Mouse (Mus musculus): ENCODE results near the gene Klrc1. TPM values are rescaled to one million over a fixed set of nuclear protein-coding genes. Genes with fewer than 3 reads are reported as not detected.
"Not testable (repeated sequence)": the region's sequence is repeated elsewhere in the genome, so short reads cannot be mapped to it uniquely, and the experiment has no call there.

Klrc1 gene
- total and polyA plus RNA-seq, 2 experiments from 2014 or later, result not detected

DNA sequence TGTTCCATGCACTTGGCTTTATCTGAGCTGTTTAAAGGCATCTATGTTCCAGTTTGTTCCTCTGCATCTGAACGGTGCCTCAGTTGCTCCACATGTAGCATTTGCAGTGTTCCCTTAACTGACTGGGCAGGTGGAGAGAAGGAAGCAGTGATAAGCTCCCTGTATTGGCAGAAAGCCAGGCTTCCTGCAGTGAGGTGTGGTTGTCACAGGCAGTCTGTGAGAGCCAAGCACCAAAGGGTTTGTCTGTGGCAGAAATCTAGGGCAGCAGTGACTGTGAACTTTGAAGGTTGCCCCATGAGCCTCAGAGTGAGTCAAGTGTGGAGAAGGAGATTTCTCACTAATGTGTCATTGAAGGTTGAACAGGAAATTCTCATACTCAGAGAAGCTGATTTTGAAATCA, 1.6 kb upstream of the Klrc1 start:
- ATAC-seq (no peak), DNase-seq (ENCODE audit: low spot score) (peak; percentile 2)
- H3K27me3 ChIP-seq (ENCODE audit: insufficient read depth, low read length), result no peaks in the 10 kb centered on the region
- H3K4me2 ChIP-seq (ENCODE audit: low read depth, low read length), result no peak overlapping the region
- H3K36me3 ChIP-seq (ENCODE audit: insufficient read depth, low read length), result no peaks in the 10 kb centered on the region
- no peak overlapping the region for H3K27ac ChIP-seq
- no peaks in the 10 kb centered on the region for H3K4me1 ChIP-seq (ENCODE audit: insufficient read depth, low read length)
- no peak overlapping the region for H3K4me3 ChIP-seq (ENCODE audit: low read length)
- no peak overlapping the region for H3K9ac ChIP-seq (replicated peaks; ENCODE audit: low read length)
- no peak for TF ChIP-seq CTCF (IDR thresholded peaks at IDR 0.05; ENCODE audit: low read depth)
- WGBS, result 69% methylated on average over 1 of the region's 1 CpGs
- no peaks in the 10 kb centered on the region for H3K9me3 ChIP-seq (ENCODE audit: low read length)

DNA sequence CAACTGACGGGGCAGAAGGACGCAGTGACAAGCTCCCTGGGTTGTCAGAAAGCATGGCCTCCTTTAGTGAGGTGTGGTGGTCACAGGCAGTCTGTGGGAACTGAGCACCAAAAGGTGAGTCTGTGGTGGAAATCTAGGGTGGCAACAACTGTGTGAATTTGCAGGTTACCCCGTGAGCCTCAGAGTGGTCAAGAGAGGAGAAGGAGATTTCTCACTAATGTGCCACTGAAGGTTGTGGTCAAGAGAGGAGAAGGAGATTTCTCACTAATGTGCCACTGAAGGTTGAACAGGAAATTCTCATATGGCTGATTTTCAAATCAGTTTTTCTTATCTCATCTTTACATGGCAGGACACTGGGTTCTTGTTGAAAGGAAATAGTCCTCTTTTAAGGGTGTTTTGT, 17.5 kb downstream of the Klrc1 start:
- not testable (repeated sequence) for H3K4me3 ChIP-seq (ENCODE audit: low read length); H3K4me1 ChIP-seq (ENCODE audit: insufficient read depth, low read length); H3K27ac ChIP-seq; DNase-seq (ENCODE audit: low spot score); H3K9ac ChIP-seq (replicated peaks; ENCODE audit: low read length); H3K27me3 ChIP-seq (ENCODE audit: insufficient read depth, low read length); ATAC-seq; H3K36me3 ChIP-seq (ENCODE audit: insufficient read depth, low read length); H3K9me3 ChIP-seq (ENCODE audit: low read length); H3K4me2 ChIP-seq (ENCODE audit: low read depth, low read length)
- no CpG with 5 or more reads among the region's 3 CpGs for WGBS

DNA sequence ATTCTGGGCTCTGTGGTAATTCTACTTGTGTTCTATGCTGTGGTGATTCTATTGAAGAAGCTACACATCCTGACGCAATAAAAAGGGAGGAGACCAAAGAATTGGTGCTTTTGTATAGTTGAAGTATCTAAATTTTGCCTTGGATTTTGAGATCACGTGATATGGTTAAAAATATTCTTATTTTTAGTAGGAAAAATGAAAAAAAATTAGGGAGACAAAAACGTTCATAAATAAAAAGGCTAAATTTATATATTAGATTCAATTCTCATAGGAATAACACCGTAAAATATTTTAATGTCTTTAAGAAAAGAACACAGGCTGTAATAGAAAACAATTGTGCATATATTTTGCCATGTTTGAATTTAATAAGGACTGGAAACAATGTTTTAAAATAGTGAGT, 18.2 kb downstream of the Klrc1 start, which contains the start of gene Klrc2:
TSS of gene Klrc2 (minus strand) at position 101 of the 400 bp plus-strand sequence.
- H3K27ac ChIP-seq; H3K9ac ChIP-seq (replicated peaks; ENCODE audit: low read length); H3K4me2 ChIP-seq (ENCODE audit: low read depth, low read length); H3K4me3 ChIP-seq (ENCODE audit: low read length); H3K4me1 ChIP-seq (ENCODE audit: insufficient read depth, low read length); DNase-seq (ENCODE audit: low spot score); H3K9me3 ChIP-seq (ENCODE audit: low read length); H3K36me3 ChIP-seq (ENCODE audit: insufficient read depth, low read length); ATAC-seq; H3K27me3 ChIP-seq (ENCODE audit: insufficient read depth, low read length): not testable (repeated sequence)
- WGBS, result 75% methylated on average over 4 of the region's 4 CpGs

DNA sequence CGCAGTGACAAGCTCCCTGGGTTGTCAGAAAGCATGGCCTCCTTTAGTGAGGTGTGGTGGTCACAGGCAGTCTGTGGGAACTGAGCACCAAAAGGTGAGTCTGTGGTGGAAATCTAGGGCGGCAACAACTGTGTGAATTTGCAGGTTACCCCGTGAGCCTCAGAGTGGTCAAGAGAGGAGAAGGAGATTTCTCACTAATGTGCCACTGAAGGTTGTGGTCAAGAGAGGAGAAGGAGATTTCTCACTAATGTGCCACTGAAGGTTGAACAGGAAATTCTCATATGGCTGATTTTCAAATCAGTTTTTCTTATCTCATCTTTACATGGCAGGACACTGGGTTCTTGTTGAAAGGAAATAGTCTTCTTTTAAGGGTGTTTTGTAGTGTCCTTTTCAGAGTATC, 34.7 kb downstream of the Klrc1 start:
- H3K4me3 ChIP-seq (ENCODE audit: low read length); H3K27me3 ChIP-seq (ENCODE audit: insufficient read depth, low read length); H3K36me3 ChIP-seq (ENCODE audit: insufficient read depth, low read length); H3K27ac ChIP-seq; H3K9me3 ChIP-seq (ENCODE audit: low read length); H3K4me1 ChIP-seq (ENCODE audit: insufficient read depth, low read length); H3K4me2 ChIP-seq (ENCODE audit: low read depth, low read length); ATAC-seq; DNase-seq (ENCODE audit: low spot score); H3K9ac ChIP-seq (replicated peaks; ENCODE audit: low read length): not testable (repeated sequence)
- WGBS, result 90% methylated on average over 2 of the region's 3 CpGs

DNA sequence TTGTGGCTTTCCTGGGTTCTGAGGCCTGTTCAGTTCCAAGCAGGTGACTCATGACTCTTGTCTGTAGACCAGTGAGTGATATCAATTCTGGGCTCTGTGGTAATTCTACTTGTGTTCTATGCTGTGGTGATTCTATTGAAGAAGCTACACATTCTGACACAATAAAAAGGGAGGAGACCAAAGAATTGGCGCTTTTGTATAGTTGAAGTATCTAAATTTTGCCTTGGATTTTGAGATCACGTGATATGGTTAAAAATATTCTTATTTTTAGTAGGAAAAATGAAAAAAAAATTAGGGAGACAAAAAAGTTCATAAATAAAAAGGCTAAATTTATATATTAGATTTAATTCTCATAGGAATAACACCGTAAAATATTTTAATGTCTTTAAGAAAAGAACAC, 35.5 kb downstream of the Klrc1 start, which contains the start of gene Klrc3:
TSS of gene Klrc3 (minus strand) at position 101 of the 400 bp plus-strand sequence.
- WGBS, result 80% methylated on average over 3 of the region's 3 CpGs
- not testable (repeated sequence) for H3K4me2 ChIP-seq (ENCODE audit: low read depth, low read length); H3K27me3 ChIP-seq (ENCODE audit: insufficient read depth, low read length); ATAC-seq; H3K36me3 ChIP-seq (ENCODE audit: insufficient read depth, low read length); DNase-seq (ENCODE audit: low spot score); H3K9ac ChIP-seq (replicated peaks; ENCODE audit: low read length); H3K27ac ChIP-seq; H3K4me1 ChIP-seq (ENCODE audit: insufficient read depth, low read length); H3K9me3 ChIP-seq (ENCODE audit: low read length); H3K4me3 ChIP-seq (ENCODE audit: low read length)

- not testable (repeated sequence) for H3K4me2 ChIP-seq (ENCODE audit: low read depth, low read length); H3K4me3 ChIP-seq (ENCODE audit: low read length); H3K27ac ChIP-seq; H3K36me3 ChIP-seq (ENCODE audit: insufficient read depth, low read length); H3K9ac ChIP-seq (replicated peaks; ENCODE audit: low read length); H3K27me3 ChIP-seq (ENCODE audit: insufficient read depth, low read length); DNase-seq (ENCODE audit: low spot score); ATAC-seq; H3K9me3 ChIP-seq (ENCODE audit: low read length); H3K4me1 ChIP-seq (ENCODE audit: insufficient read depth, low read length)
- WGBS, result 87% methylated on average over 2 of the region's 2 CpGs
Observed at GRCm38 (mm10) chr6:129631046-129631445, 47.7 kb downstream of the Klrc1 start.

DNA sequence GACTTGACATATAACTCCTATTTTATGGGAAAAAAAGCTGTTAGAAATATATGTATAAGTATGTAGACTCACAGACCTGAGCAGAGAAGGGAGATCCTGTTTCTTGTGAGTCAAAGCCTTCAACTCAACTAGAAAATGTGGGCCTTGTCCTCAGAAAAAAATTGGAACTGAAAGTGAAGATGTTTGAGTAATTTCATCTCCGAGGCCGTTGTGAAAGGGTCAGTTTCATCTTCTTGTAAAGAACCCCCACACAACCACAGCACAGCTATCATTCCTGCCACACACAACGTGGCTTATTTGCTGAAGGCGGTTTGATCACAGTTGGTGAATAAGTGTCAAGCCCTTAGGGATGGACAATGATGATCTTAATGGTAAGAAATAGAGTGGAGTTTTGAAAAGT, 55.0 kb downstream of the Klrc1 start, which contains the start of gene Klrk1:
TSS of gene Klrk1 (minus strand) at position 130 of the 400 bp plus-strand sequence.
- DNase-seq (ENCODE audit: low spot score) (no peak), ATAC-seq (no peak)
- no peaks in the 10 kb centered on the region for H3K9me3 ChIP-seq (ENCODE audit: low read length)
- H3K4me2 ChIP-seq (ENCODE audit: low read depth, low read length), result no peak within 1 kb of the TSS
- WGBS, result 83% methylated on average over 4 of the region's 4 CpGs
- no peak within 1 kb of the TSS for H3K4me3 ChIP-seq (ENCODE audit: low read length)
- no peak within 1 kb of the TSS for H3K27ac ChIP-seq
- H3K4me1 ChIP-seq (ENCODE audit: insufficient read depth, low read length), result no peaks in the 10 kb centered on the region
- no peak within 1 kb of the TSS for H3K9ac ChIP-seq (replicated peaks; ENCODE audit: low read length)
- TF ChIP-seq CTCF (IDR thresholded peaks at IDR 0.05; ENCODE audit: low read depth), result no peak
- H3K36me3 ChIP-seq (ENCODE audit: insufficient read depth, low read length), result no peaks in the 10 kb centered on the region
- no peaks in the 10 kb centered on the region for H3K27me3 ChIP-seq (ENCODE audit: insufficient read depth, low read length)

Small RNAs within 50 kb of the gene (microRNA-seq; reads per million reads assigned to microRNA genes)
- gene Mir680-1, result 0 reads per million in 2 experiments

Other genes with a start within 250 kb of the Klrc1 start
- 0.86 and 5.2 TPM in 2 replicates for gene Clec1a, start 227.0 kb downstream of the Klrc1 start, total RNA-seq (2014; rRNA removed)
- 2.4 and 3.4 TPM in 2 replicates for gene Clec1a, start 227.0 kb downstream of the Klrc1 start, polyA plus RNA-seq (2015; fragmentation: Nextera tagmentation; extraction: Ambion mirVana)
- not detected in 2 replicates for gene Olr1, start 171.8 kb downstream of the Klrc1 start, total RNA-seq (2014; rRNA removed)
- 0.09 TPM in 1 of 2 replicates, not detected in the other for gene Olr1, start 171.8 kb downstream of the Klrc1 start, polyA plus RNA-seq (2015; fragmentation: Nextera tagmentation; extraction: Ambion mirVana)
- gene Tmem52b, start 166.4 kb downstream of the Klrc1 start, total RNA-seq (2014; rRNA removed), result 0.05 TPM in 1 of 2 replicates, not detected in the other
- not detected in 2 replicates for gene Tmem52b, start 166.4 kb downstream of the Klrc1 start, polyA plus RNA-seq (2015; fragmentation: Nextera tagmentation; extraction: Ambion mirVana)
- gene Gabarapl1, start 145.8 kb downstream of the Klrc1 start, total RNA-seq (2014; rRNA removed), result 272 and 286 TPM in 2 replicates
- gene Gabarapl1, start 145.8 kb downstream of the Klrc1 start, polyA plus RNA-seq (2015; fragmentation: Nextera tagmentation; extraction: Ambion mirVana), result 272 and 274 TPM in 2 replicates
- not detected in 2 replicates for gene Klre1, start 101.1 kb downstream of the Klrc1 start, total RNA-seq (2014; rRNA removed)
- 0.21 TPM in 1 of 2 replicates, not detected in the other for gene Klre1, start 101.1 kb downstream of the Klrc1 start, polyA plus RNA-seq (2015; fragmentation: Nextera tagmentation; extraction: Ambion mirVana)
- not detected in 2 replicates for gene Klrd1, start 87.2 kb downstream of the Klrc1 start, total RNA-seq (2014; rRNA removed)
- not detected in 2 replicates for gene Klrd1, start 87.2 kb downstream of the Klrc1 start, polyA plus RNA-seq (2015; fragmentation: Nextera tagmentation; extraction: Ambion mirVana)
- gene Klrk1, start 55.1 kb downstream of the Klrc1 start, total RNA-seq (2014; rRNA removed), result not detected in 2 replicates
- 0.05 and 0.13 TPM in 2 replicates for gene Klrk1, start 55.1 kb downstream of the Klrc1 start, polyA plus RNA-seq (2015; fragmentation: Nextera tagmentation; extraction: Ambion mirVana)
- gene Klrc3, start 35.6 kb downstream of the Klrc1 start, total RNA-seq (2014; rRNA removed), result not detected in 2 replicates
- not detected in 2 replicates for gene Klrc3, start 35.6 kb downstream of the Klrc1 start, polyA plus RNA-seq (2015; fragmentation: Nextera tagmentation; extraction: Ambion mirVana)
- not detected in 2 replicates for gene Klrc2, start 18.3 kb downstream of the Klrc1 start, total RNA-seq (2014; rRNA removed)
- gene Klrc2, start 18.3 kb downstream of the Klrc1 start, polyA plus RNA-seq (2015; fragmentation: Nextera tagmentation; extraction: Ambion mirVana), result not detected in 2 replicates
- 1.1 TPM in 1 of 2 replicates, not detected in the other for gene Klri1, start 38.2 kb upstream of the Klrc1 start, total RNA-seq (2014; rRNA removed)
- gene Klri1, start 38.2 kb upstream of the Klrc1 start, polyA plus RNA-seq (2015; fragmentation: Nextera tagmentation; extraction: Ambion mirVana), result 0.35 and 0.44 TPM in 2 replicates
- gene Klri2, start 61.5 kb upstream of the Klrc1 start, total RNA-seq (2014; rRNA removed), result not detected in 2 replicates
- gene Klri2, start 61.5 kb upstream of the Klrc1 start, polyA plus RNA-seq (2015; fragmentation: Nextera tagmentation; extraction: Ambion mirVana), result not detected in 2 replicates
- not detected in 2 replicates for gene Gm156, start 105.3 kb upstream of the Klrc1 start, total RNA-seq (2014; rRNA removed)
- gene Gm156, start 105.3 kb upstream of the Klrc1 start, polyA plus RNA-seq (2015; fragmentation: Nextera tagmentation; extraction: Ambion mirVana), result not detected in 2 replicates
- not detected in 2 replicates for gene Gm17631, start 183.7 kb upstream of the Klrc1 start, total RNA-seq (2014; rRNA removed)
- not detected in 2 replicates for gene Gm17631, start 183.7 kb upstream of the Klrc1 start, polyA plus RNA-seq (2015; fragmentation: Nextera tagmentation; extraction: Ambion mirVana)
- not detected in 2 replicates for gene Klra17, start 197.7 kb upstream of the Klrc1 start, total RNA-seq (2014; rRNA removed)
- not detected in 2 replicates for gene Klra17, start 197.7 kb upstream of the Klrc1 start, polyA plus RNA-seq (2015; fragmentation: Nextera tagmentation; extraction: Ambion mirVana)
- gene Klra5, start 238.7 kb upstream of the Klrc1 start, total RNA-seq (2014; rRNA removed), result not detected in 2 replicates
- gene Klra5, start 238.7 kb upstream of the Klrc1 start, polyA plus RNA-seq (2015; fragmentation: Nextera tagmentation; extraction: Ambion mirVana), result not detected in 2 replicates